In genomic region chr9:49927281-49927680, GRCm38 (mm10) we compare ENCODE assay signal across 31 mouse cellular contexts.
DNase-seq lines count a peak whose midpoint lies in the region; ATAC-seq and TF ChIP-seq lines count a peak whose summit lies in the region.
"Had no signal": no experiment of that assay in that cellular context is flagged by ENCODE, and none has a peak within 500 bp of the region (broad histone marks: within the 10 kb centered on the region; RNA-seq: fewer than 3 reads in every experiment).

No protein-coding gene starts in this region.

- no peak overlapping the region for H3K4me2 ChIP-seq in midbrain, postnatal 0 days (ENCODE audit: low read depth, low read length, poor library complexity, severe bottlenecking)
- H3K4me2 ChIP-seq in midbrain, embryonic 16.5 days (ENCODE audit: low read length), result no peak overlapping the region
- H3K4me2 ChIP-seq: embryonic facial prominence, embryonic 12.5 days; forebrain, embryonic 12.5 days; heart, embryonic 12.5 days; hindbrain, embryonic 13.5 days; limb, embryonic 15.5 days; liver, embryonic 13.5 days; midbrain, embryonic 11.5 days; stomach, embryonic 15.5 days had no signal

- H3K27ac ChIP-seq in midbrain, postnatal 0 days (ENCODE audit: low read depth, low read length), result no peak overlapping the region
- no peak overlapping the region for H3K27ac ChIP-seq in midbrain, embryonic 16.5 days (ENCODE audit: low read length)
- H3K27ac ChIP-seq: embryonic facial prominence, embryonic 12.5 days; forebrain, embryonic 12.5 days; hindbrain, embryonic 13.5 days; layer of hippocampus, adult 2 months; limb, embryonic 10.5 days; limb, embryonic 15.5 days; liver, embryonic 13.5 days; stomach, embryonic 15.5 days had no signal

- no peaks in the 10 kb centered on the region for H3K36me3 ChIP-seq in midbrain, postnatal 0 days (ENCODE audit: insufficient read depth, low read length)
- H3K36me3 ChIP-seq in midbrain, embryonic 16.5 days (ENCODE audit: control insufficient read depth, insufficient read depth, low read length), result no peaks in the 10 kb centered on the region
- H3K36me3 ChIP-seq: embryonic facial prominence, embryonic 12.5 days; forebrain, embryonic 12.5 days; heart, embryonic 12.5 days; hindbrain, embryonic 13.5 days; limb, embryonic 10.5 days; limb, embryonic 15.5 days; liver, embryonic 13.5 days; stomach, embryonic 15.5 days had no signal

- no peaks in the 10 kb centered on the region; the same call in 1 of the 2 replicates for H3K27me3 ChIP-seq in midbrain, postnatal 0 days (ENCODE audit: insufficient read depth, low read length)
- no peaks in the 10 kb centered on the region for H3K27me3 ChIP-seq in midbrain, embryonic 16.5 days (ENCODE audit: control insufficient read depth, insufficient read depth, low read depth, low read length)
- H3K27me3 ChIP-seq: CH12.LX; embryonic facial prominence, embryonic 12.5 days; heart, embryonic 12.5 days; hindbrain, embryonic 13.5 days; limb, embryonic 15.5 days; liver, embryonic 13.5 days; stomach, embryonic 15.5 days had no signal

- H3K4me1 ChIP-seq in midbrain, postnatal 0 days (ENCODE audit: insufficient read depth, low read length), result peaks cover 3% of the 10 kb centered on the region; the same call in 1 of the 2 replicates
- H3K4me1 ChIP-seq in midbrain, embryonic 16.5 days (ENCODE audit: control insufficient read depth, insufficient read depth, low read length), result 0 out of 2 replicates have a peak, but pooled peaks cover under 1% of the 10 kb centered on the region
- H3K4me1 ChIP-seq: liver, embryonic 13.5 days had no signal

- no peak for TF ChIP-seq CTCF in midbrain, postnatal 0 days (IDR thresholded peaks at IDR 0.05)
- no peak for TF ChIP-seq CTCF in brain, embryonic 14.5 days (IDR thresholded peaks at IDR 0.05; ENCODE audit: borderline replicate concordance, extremely low read depth, insufficient read depth, insufficient read length)

- WGBS in midbrain, postnatal 0 days, result 62% methylated on average over 1 of the region's 1 CpGs
- WGBS in midbrain, embryonic 16.5 days, result 74% methylated on average over 1 of the region's 1 CpGs

- ATAC-seq in midbrain, postnatal 0 days (ENCODE audit: low FRiP score), result no peak
- no peak for ATAC-seq in midbrain, embryonic 16.5 days
- ATAC-seq: inflammation-experienced regulatory T-cells, adult 6 months had no signal

- no peak overlapping the region for H3K4me3 ChIP-seq in midbrain, postnatal 0 days (ENCODE audit: low read depth, low read length)
- no peak overlapping the region for H3K4me3 ChIP-seq in midbrain, embryonic 16.5 days (ENCODE audit: low read depth, low read length)
- H3K4me3 ChIP-seq: embryonic facial prominence, embryonic 12.5 days; forebrain, embryonic 12.5 days; heart, embryonic 12.5 days; hindbrain, embryonic 13.5 days; layer of hippocampus, adult 2 months; limb, embryonic 10.5 days; limb, embryonic 15.5 days; liver, embryonic 13.5 days; stomach, embryonic 15.5 days had no signal

- no peak for TF ChIP-seq POLR2A in brain, embryonic 14.5 days (IDR thresholded peaks at IDR 0.05; ENCODE audit: borderline replicate concordance, extremely low read depth, insufficient read depth, insufficient read length, poor library complexity, severe bottlenecking)

- H3K9me3 ChIP-seq in midbrain, postnatal 0 days (ENCODE audit: low read length), result no peaks in the 10 kb centered on the region
- H3K9me3 ChIP-seq in midbrain, embryonic 16.5 days (replicated peaks; ENCODE audit: control insufficient read depth, low read length, poor library complexity, severe bottlenecking), result no peaks in the 10 kb centered on the region
- H3K9me3 ChIP-seq: embryonic facial prominence, embryonic 12.5 days; forebrain, embryonic 12.5 days; heart, embryonic 12.5 days; hindbrain, embryonic 13.5 days; limb, embryonic 10.5 days; limb, embryonic 15.5 days; liver, embryonic 13.5 days; stomach, embryonic 15.5 days had no signal

- H3K9ac ChIP-seq in midbrain, postnatal 0 days (replicated peaks; ENCODE audit: low read length, poor library complexity, severe bottlenecking), result no peak overlapping the region
- H3K9ac ChIP-seq in midbrain, embryonic 16.5 days (ENCODE audit: low read depth, low read length), result no peak overlapping the region
- H3K9ac ChIP-seq: embryonic facial prominence, embryonic 12.5 days; forebrain, embryonic 12.5 days; heart, embryonic 12.5 days; hindbrain, embryonic 13.5 days; limb, embryonic 15.5 days; liver, embryonic 13.5 days; stomach, embryonic 15.5 days had no signal

- peak; percentile 53 for DNase-seq in heart, adult 11 months
- no peak for DNase-seq in heart, adult 9 months (ENCODE audit: low spot score in 2 of 2)
- DNase-seq in midbrain, postnatal 0 days (ENCODE audit: low spot score), result peak; percentile 66
- DNase-seq in brain, embryonic 14.5 days (ENCODE audit: low read depth), result peak; percentile 42
- DNase-seq in right cerebral cortex, postnatal 36 days (ENCODE audit: low spot score in 2 of 2), result no peak
- DNase-seq in kidney, adult 18-20 months, result no peak
- DNase-seq: adrenal gland, postnatal 36 days; B cell, adult 2 months; cerebellum, adult 8-10 months; cerebellum, postnatal 36 days; embryo, embryonic 11 days; gastrocnemius, postnatal 25 days; heart, adult 18-20 months; heart, postnatal 4 days; kidney, adult 11 months; kidney, postnatal 36 days; liver, embryonic 13.5 days; lung, adult 2 months; lung, postnatal 36 days had no signal

Comparison
In these comparisons a context has a peak if more than half of its experiments do, and no peak if none do; other contexts are left out.
1. DNase-seq: peak in heart, adult 11 months (single experiment), midbrain, postnatal 0 days (single experiment) and brain, embryonic 14.5 days (single experiment); none in heart, adult 9 months (0 of 2), right cerebral cortex, postnatal 36 days (0 of 2) and kidney, adult 18-20 months (single experiment).